Mouse (Mus musculus): Measurements from ENCODE around the gene Scin. TPM values are rescaled to one million over a fixed set of nuclear protein-coding genes. Genes with fewer than 3 reads are reported as not detected.

The Scin gene
- total RNA-seq, 2 experiments from 2014 or later: 1.8 to 1.9 TPM

- DNase-seq (ENCODE audit: low spot score in 2 of 2): no peak
Measured at GRCm38 (mm10) chr12:40109227-40109626, 24.8 kb downstream of the Scin start.

GRCm38 (mm10) chr12:40108143-40108542 lies 25.9 kb downstream of the Scin start:
- no peak for DNase-seq (ENCODE audit: low spot score in 2 of 2)

- no peak for DNase-seq (ENCODE audit: low spot score in 2 of 2)
Measured at GRCm38 (mm10) chr12:40106874-40107273, 27.2 kb downstream of the Scin start.

- no peak for DNase-seq (ENCODE audit: low spot score in 2 of 2)
Measured at GRCm38 (mm10) chr12:40104750-40105149, 29.3 kb downstream of the Scin start.

- no peak for DNase-seq (ENCODE audit: low spot score in 2 of 2)
Measured at GRCm38 (mm10) chr12:40102359-40102758, 31.7 kb downstream of the Scin start.

GRCm38 (mm10) chr12:40099407-40099806 lies 34.6 kb downstream of the Scin start:
- no peak for DNase-seq (ENCODE audit: low spot score in 2 of 2)

- DNase-seq (ENCODE audit: low spot score in 2 of 2): no peak
Measured at GRCm38 (mm10) chr12:40097449-40097848, 36.6 kb downstream of the Scin start.

- no peak for DNase-seq (ENCODE audit: low spot score in 2 of 2)
Measured at GRCm38 (mm10) chr12:40097023-40097422, 37.0 kb downstream of the Scin start.

GRCm38 (mm10) chr12:40096453-40096852 lies 37.6 kb downstream of the Scin start:
- no peak for DNase-seq (ENCODE audit: low spot score in 2 of 2)

- no peak for DNase-seq (ENCODE audit: low spot score in 2 of 2)
Measured at GRCm38 (mm10) chr12:40090017-40090416, 44.0 kb downstream of the Scin start.

GRCm38 (mm10) chr12:40085731-40086322 lies 48.2 kb downstream of the Scin start:
- no peak for DNase-seq (ENCODE audit: low spot score in 2 of 2)

GRCm38 (mm10) chr12:40082453-40083238 lies 51.4 kb downstream of the Scin start:
- no peak for DNase-seq (ENCODE audit: low spot score in 2 of 2)

GRCm38 (mm10) chr12:40082048-40082447 lies 52.0 kb downstream of the Scin start:
- no peak for DNase-seq (ENCODE audit: low spot score in 2 of 2)

GRCm38 (mm10) chr12:40073660-40074059 lies 60.4 kb downstream of the Scin start:
- DNase-seq (ENCODE audit: low spot score in 2 of 2): no peak

GRCm38 (mm10) chr12:40047024-40047423 lies 87.0 kb downstream of the Scin start:
- no peak for DNase-seq (ENCODE audit: low spot score in 2 of 2)

- DNase-seq (ENCODE audit: low spot score in 2 of 2): no peak
Measured at GRCm38 (mm10) chr12:40043816-40044585, 90.0 kb downstream of the Scin start.

GRCm38 (mm10) chr12:40040067-40040466 lies 94.0 kb downstream of the Scin start:
- peak in 1 of 2 experiments; percentile 24 for DNase-seq (ENCODE audit: low spot score in 2 of 2)

GRCm38 (mm10) chr12:40037876-40038463 lies 96.1 kb downstream of the Scin start, which contains the start of gene Arl4a:
Gene Arl4a (minus strand): TSS chr12:40038025.
- peak; percentile 89 to 92 for DNase-seq (ENCODE audit: low spot score in 2 of 2)

GRCm38 (mm10) chr12:40037226-40037813 lies 96.7 kb downstream of the Scin start:
- DNase-seq (ENCODE audit: low spot score in 2 of 2): peak; percentile 98 to 99

GRCm38 (mm10) chr12:40036666-40037065 lies 97.4 kb downstream of the Scin start:
- no peak for DNase-seq (ENCODE audit: low spot score in 2 of 2)

- DNase-seq (ENCODE audit: low spot score in 2 of 2): no peak
Measured at GRCm38 (mm10) chr12:40035506-40035905, 98.5 kb downstream of the Scin start.
